ENCODE assay signal across 29 mouse cellular contexts in the genomic region with DNA sequence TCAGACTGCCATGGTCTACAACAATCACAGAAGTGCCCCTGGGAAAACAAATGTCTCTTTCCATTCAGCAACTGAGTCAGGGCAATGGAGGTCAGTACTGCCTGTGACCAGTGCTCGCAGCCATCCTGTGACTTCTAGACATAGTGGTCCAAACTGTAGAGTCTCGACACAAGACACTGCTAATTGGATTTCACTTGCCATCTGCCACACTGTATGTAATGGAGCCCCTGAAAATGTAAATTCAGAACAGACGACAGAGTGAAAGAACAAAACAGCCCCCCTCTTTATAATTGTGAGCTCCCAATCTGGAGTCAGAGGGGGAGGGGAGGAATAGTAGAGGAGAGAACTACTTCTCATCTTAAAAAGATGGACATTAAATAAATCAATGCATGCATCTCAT.
DNase-seq lines count a peak whose midpoint lies in the region; ATAC-seq lines count a peak whose summit lies in the region.
"Had no signal": no experiment of that assay in that cellular context is flagged by ENCODE, and none has a peak within 500 bp of the region (broad histone marks: within the 10 kb centered on the region; RNA-seq: fewer than 3 reads in every experiment).

No protein-coding gene starts in this region.

- H3K4me3 ChIP-seq in midbrain, embryonic 11.5 days (ENCODE audit: low read depth, low read length): no peak overlapping the region
- no peak overlapping the region for H3K4me3 ChIP-seq in midbrain, embryonic 16.5 days (ENCODE audit: low read depth, low read length)
- H3K4me3 ChIP-seq in forebrain, embryonic 12.5 days (replicated peaks): no peak overlapping the region
- H3K4me3 ChIP-seq: heart, embryonic 12.5 days; intestine, embryonic 15.5 days; limb, embryonic 10.5 days; liver, embryonic 15.5 days; lung, embryonic 15.5 days; megakaryocyte, embryonic 14.5 days; myocyte; neural tube, embryonic 15.5 days had no signal

- H3K27ac ChIP-seq in midbrain, embryonic 11.5 days (ENCODE audit: low read depth, low read length): no peak overlapping the region
- H3K27ac ChIP-seq in midbrain, embryonic 16.5 days (ENCODE audit: low read length): no peak overlapping the region
- H3K27ac ChIP-seq in forebrain, embryonic 12.5 days: no peak overlapping the region
- H3K27ac ChIP-seq: hindbrain, embryonic 14.5 days; intestine, embryonic 15.5 days; limb, embryonic 10.5 days; liver, embryonic 15.5 days; lung, embryonic 15.5 days; neural tube, embryonic 15.5 days; stomach, postnatal 0 days had no signal

- H3K4me2 ChIP-seq in midbrain, embryonic 11.5 days: no peak overlapping the region
- no peak overlapping the region for H3K4me2 ChIP-seq in midbrain, embryonic 16.5 days (ENCODE audit: low read length)
- H3K4me2 ChIP-seq in forebrain, embryonic 12.5 days: no peak overlapping the region
- H3K4me2 ChIP-seq: heart, embryonic 12.5 days; hindbrain, embryonic 14.5 days; intestine, embryonic 15.5 days; liver, embryonic 15.5 days; lung, embryonic 15.5 days; neural tube, embryonic 15.5 days had no signal

- no peaks in the 10 kb centered on the region for H3K4me1 ChIP-seq in midbrain, embryonic 11.5 days (ENCODE audit: control insufficient read depth, insufficient read depth, low read length)
- H3K4me1 ChIP-seq in midbrain, embryonic 16.5 days (ENCODE audit: control insufficient read depth, insufficient read depth, low read length): no peaks in the 10 kb centered on the region
- H3K4me1 ChIP-seq in forebrain, embryonic 12.5 days: no peaks in the 10 kb centered on the region
- H3K4me1 ChIP-seq: heart, embryonic 12.5 days; intestine, embryonic 15.5 days; limb, embryonic 10.5 days; liver, embryonic 15.5 days; lung, embryonic 15.5 days; megakaryocyte, embryonic 14.5 days; neural tube, embryonic 15.5 days had no signal

- DNase-seq in embryo, embryonic 11 days: peak; percentile 1
- DNase-seq in embryo, embryonic 10 days (ENCODE audit: low spot score): no peak
- no peak for DNase-seq in midbrain, embryonic 11.5 days (ENCODE audit: low spot score, missing footprints)
- DNase-seq in retina, embryonic 14.5 days (ENCODE audit: low spot score): peak; percentile 3
- no peak for DNase-seq in kidney, adult 18-20 months
- DNase-seq: adrenal gland, adult 8-10 months; cerebellum, adult 2 months; cerebellum, postnatal 25 days; gastrocnemius, postnatal 25 days; heart, adult 18-20 months; heart, postnatal 10 days; kidney, adult 9 months; kidney, postnatal 14 days; liver; lung, postnatal 36 days; right cerebral cortex, postnatal 14 days had no signal

- no peaks in the 10 kb centered on the region for H3K27me3 ChIP-seq in midbrain, embryonic 11.5 days (ENCODE audit: control insufficient read depth, insufficient read depth, low read length)
- no peaks in the 10 kb centered on the region for H3K27me3 ChIP-seq in midbrain, embryonic 16.5 days (ENCODE audit: control insufficient read depth, insufficient read depth, low read depth, low read length)
- no peaks in the 10 kb centered on the region for H3K27me3 ChIP-seq in forebrain, embryonic 12.5 days
- H3K27me3 ChIP-seq: heart, embryonic 12.5 days; intestine, embryonic 15.5 days; liver, embryonic 15.5 days; lung, embryonic 15.5 days; megakaryocyte, embryonic 14.5 days; neural tube, embryonic 15.5 days had no signal

- peak; percentile 46 for ATAC-seq in midbrain, embryonic 11.5 days (ENCODE audit: low FRiP score)
- no peak for ATAC-seq in midbrain, embryonic 16.5 days
- ATAC-seq in forebrain, embryonic 12.5 days (ENCODE audit: low FRiP score): peak; percentile 68; the same call in 1 of the 2 replicates
- ATAC-seq: activated CD4-positive, CD25-positive, alpha-beta regulatory T cell, adult 4 months; intestine, embryonic 15.5 days had no signal

- no peaks in the 10 kb centered on the region for H3K36me3 ChIP-seq in midbrain, embryonic 11.5 days (ENCODE audit: control insufficient read depth, insufficient read depth, low read length)
- H3K36me3 ChIP-seq in midbrain, embryonic 16.5 days (ENCODE audit: control insufficient read depth, insufficient read depth, low read length): no peaks in the 10 kb centered on the region
- no peaks in the 10 kb centered on the region for H3K36me3 ChIP-seq in forebrain, embryonic 12.5 days (replicated peaks)
- H3K36me3 ChIP-seq: heart, embryonic 12.5 days; intestine, embryonic 15.5 days; limb, embryonic 10.5 days; liver, embryonic 15.5 days; lung, embryonic 15.5 days; neural tube, embryonic 15.5 days had no signal

- WGBS in midbrain, embryonic 11.5 days: 62% methylated on average over 3 of the region's 3 CpGs
- 48% methylated on average over 3 of the region's 3 CpGs for WGBS in midbrain, embryonic 16.5 days
- 58% methylated on average over 3 of the region's 3 CpGs for WGBS in forebrain, embryonic 12.5 days

- H3K9ac ChIP-seq in midbrain, embryonic 11.5 days (ENCODE audit: low read length): no peak overlapping the region
- no peak overlapping the region for H3K9ac ChIP-seq in midbrain, embryonic 16.5 days (ENCODE audit: low read depth, low read length)
- H3K9ac ChIP-seq in forebrain, embryonic 12.5 days: no peak overlapping the region
- H3K9ac ChIP-seq: heart, embryonic 12.5 days; hindbrain, embryonic 14.5 days; intestine, embryonic 15.5 days; liver, embryonic 15.5 days; lung, embryonic 15.5 days; neural tube, embryonic 15.5 days had no signal

- no peaks in the 10 kb centered on the region for H3K9me3 ChIP-seq in midbrain, embryonic 11.5 days (ENCODE audit: control insufficient read depth, low read length)
- no peaks in the 10 kb centered on the region for H3K9me3 ChIP-seq in midbrain, embryonic 16.5 days (replicated peaks; ENCODE audit: control insufficient read depth, low read length, poor library complexity, severe bottlenecking)
- H3K9me3 ChIP-seq in forebrain, embryonic 12.5 days: no peaks in the 10 kb centered on the region
- H3K9me3 ChIP-seq: heart, embryonic 12.5 days; intestine, embryonic 15.5 days; limb, embryonic 10.5 days; liver, embryonic 15.5 days; lung, embryonic 15.5 days; megakaryocyte, embryonic 14.5 days; neural tube, embryonic 15.5 days had no signal

Comparison
In these comparisons a context has a peak if more than half of its experiments do, and no peak if none do; other contexts are left out.
1. DNase-seq: peak in embryo, embryonic 11 days (single experiment) and retina, embryonic 14.5 days (single experiment); none in embryo, embryonic 10 days (single experiment), midbrain, embryonic 11.5 days (single experiment) and kidney, adult 18-20 months (single experiment).